8 mouse cellular contexts compared by ENCODE assay signal in genomic region chr2:30796382-30796781, GRCm38 (mm10). TPM values are rescaled to one million over a fixed set of nuclear protein-coding genes. Genes with fewer than 3 reads are reported as not detected.
DNase-seq lines count a peak whose midpoint lies in the region; ATAC-seq and TF ChIP-seq lines count a peak whose summit lies in the region.

No protein-coding gene starts in this region.

- ATAC-seq in heart, embryonic 12.5 days (ENCODE audit: insufficient number of reproducible peaks, low FRiP score), result peak; percentile 52
- ATAC-seq in kidney, embryonic 16.5 days (ENCODE audit: low FRiP score, low TSS enrichment), result peak; percentile 43; the same call in 1 of the 2 replicates
- peak; percentile 83 for ATAC-seq in midbrain, postnatal 0 days (ENCODE audit: low FRiP score)

- TF ChIP-seq POLR2A in embryonic fibroblast, embryonic 13.5 days (IDR thresholded peaks at IDR 0.05; ENCODE audit: low read depth, low read length), result peak; percentile 84

- H3K9ac ChIP-seq in heart, embryonic 12.5 days, result 0 out of 2 replicates have a peak overlapping the region, but pooled peaks have one; percentile 26
- peak overlapping the region; percentile 48 for H3K9ac ChIP-seq in kidney, embryonic 16.5 days (replicated peaks; ENCODE audit: low read length)
- H3K9ac ChIP-seq in midbrain, postnatal 0 days (replicated peaks; ENCODE audit: low read length, poor library complexity, severe bottlenecking), result peak overlapping the region; percentile 8; the same call in 1 of the 2 replicates

- peak overlapping the region; percentile 77 for H3K27ac ChIP-seq in embryonic fibroblast, embryonic 13.5 days (ENCODE audit: insufficient read depth, low read length)
- no peak overlapping the region for H3K27ac ChIP-seq in heart, embryonic 12.5 days (ENCODE audit: poor library complexity, severe bottlenecking)
- H3K27ac ChIP-seq in kidney, embryonic 16.5 days (ENCODE audit: low read length), result peak overlapping the region; percentile 16; the same call in 1 of the 2 replicates
- H3K27ac ChIP-seq in midbrain, postnatal 0 days (ENCODE audit: low read depth, low read length), result peak overlapping the region; percentile 57

- H3K36me3 ChIP-seq in heart, embryonic 12.5 days, result no peaks in the 10 kb centered on the region
- no peaks in the 10 kb centered on the region for H3K36me3 ChIP-seq in kidney, embryonic 16.5 days (ENCODE audit: insufficient read depth, low read length)
- H3K36me3 ChIP-seq in midbrain, postnatal 0 days (ENCODE audit: insufficient read depth, low read length), result no peaks in the 10 kb centered on the region

- no peak for TF ChIP-seq CTCF in embryonic fibroblast, embryonic 13.5 days (IDR thresholded peaks at IDR 0.05; ENCODE audit: borderline replicate concordance, insufficient read depth, low read length)
- 0 out of 2 replicates have a peak, but pooled peaks have one; percentile 2 for TF ChIP-seq CTCF in midbrain, postnatal 0 days (IDR thresholded peaks at IDR 0.05)

- peak overlapping the region; percentile 52 for H3K4me2 ChIP-seq in heart, embryonic 12.5 days
- peak overlapping the region; percentile 48 for H3K4me2 ChIP-seq in kidney, embryonic 16.5 days (replicated peaks; ENCODE audit: low read depth, low read length)
- H3K4me2 ChIP-seq in midbrain, postnatal 0 days (ENCODE audit: low read depth, low read length, poor library complexity, severe bottlenecking), result peak overlapping the region; percentile 41

- DNase-seq in 3134 (ENCODE audit: extremely low read depth, insufficient read length, low spot score), result peak; percentile 81
- DNase-seq in adrenal gland, postnatal 14 days, result peak; percentile 92
- DNase-seq in liver, result peak; percentile 82
- peak; percentile 97 for DNase-seq in midbrain, postnatal 0 days (ENCODE audit: low spot score)
- DNase-seq in spleen, postnatal 36 days (ENCODE audit: low spot score in 2 of 2), result peak; percentile 73 to 76

- peaks cover 6% of the 10 kb centered on the region; the same call in 1 of the 2 replicates for H3K4me1 ChIP-seq in embryonic fibroblast, embryonic 13.5 days (ENCODE audit: control insufficient read depth, insufficient read depth, low read length)
- peaks cover 26% of the 10 kb centered on the region for H3K4me1 ChIP-seq in heart, embryonic 12.5 days (replicated peaks)
- peaks cover 29% of the 10 kb centered on the region for H3K4me1 ChIP-seq in kidney, embryonic 16.5 days (ENCODE audit: insufficient read depth, low read length)
- H3K4me1 ChIP-seq in midbrain, postnatal 0 days (ENCODE audit: insufficient read depth, low read length), result peaks cover 18% of the 10 kb centered on the region

- peaks cover 39% of the 10 kb centered on the region for H3K27me3 ChIP-seq in heart, embryonic 12.5 days (replicated peaks)
- H3K27me3 ChIP-seq in kidney, embryonic 16.5 days (ENCODE audit: insufficient read depth, low read length), result no peaks in the 10 kb centered on the region
- no peaks in the 10 kb centered on the region for H3K27me3 ChIP-seq in midbrain, postnatal 0 days (ENCODE audit: insufficient read depth, low read length)

- WGBS in heart, embryonic 12.5 days, result 5% methylated on average over 11 of the region's 11 CpGs
- 9% methylated on average over 11 of the region's 11 CpGs for WGBS in kidney, embryonic 16.5 days
- 3% methylated on average over 11 of the region's 11 CpGs for WGBS in midbrain, postnatal 0 days

- H3K9me3 ChIP-seq in heart, embryonic 12.5 days (replicated peaks), result no peaks in the 10 kb centered on the region
- no peaks in the 10 kb centered on the region for H3K9me3 ChIP-seq in kidney, embryonic 16.5 days (ENCODE audit: low read length)
- H3K9me3 ChIP-seq in midbrain, postnatal 0 days (ENCODE audit: low read length), result no peaks in the 10 kb centered on the region

- no peak overlapping the region for H3K4me3 ChIP-seq in embryonic fibroblast, embryonic 13.5 days (ENCODE audit: insufficient read depth, low read length)
- H3K4me3 ChIP-seq in heart, embryonic 12.5 days, result peak overlapping the region; percentile 15; the same call in 1 of the 2 replicates
- peak overlapping the region; percentile 23; the same call in 1 of the 2 replicates for H3K4me3 ChIP-seq in kidney, embryonic 16.5 days (ENCODE audit: low read length)
- H3K4me3 ChIP-seq in midbrain, postnatal 0 days (ENCODE audit: low read depth, low read length), result no peak overlapping the region

RNA-seq across cellular contexts. Expression of gene 1700001O22Rik, which starts 7.1 kb away (rescaled TPM):
- total RNA-seq in adrenal gland, postnatal 14 days (2021), result 0.98 and 2.0 TPM in 2 replicates
- polyA plus RNA-seq in embryonic fibroblast, embryonic 13.5 days (2011; ENCODE audit: insufficient read length, low read depth, missing spikeins), result not detected in 2 replicates
- polyA plus RNA-seq in heart, embryonic 12.5 days (2016; fragmentation: Nextera tagmentation; extraction: Ambion mirVana), result 1.0 and 2.2 TPM in 2 replicates
- polyA plus RNA-seq in kidney, embryonic 16.5 days (2015; fragmentation: Nextera tagmentation; extraction: Ambion mirVana), result 5.1 and 5.2 TPM in 2 replicates
- total RNA-seq in midbrain, postnatal 0 days (2014; rRNA removed), result 2.4 TPM in 1 of 2 replicates, not detected in the other
- 1.2 and 1.5 TPM in 2 replicates for polyA plus RNA-seq in midbrain, postnatal 0 days (2015; fragmentation: Nextera tagmentation; extraction: Ambion mirVana)

RNA-seq across cellular contexts. Expression of gene Ntmt1, which starts 11.2 kb away (rescaled TPM):
- total RNA-seq in adrenal gland, postnatal 14 days (2021), result 32.3 and 37.7 TPM in 2 replicates
- polyA plus RNA-seq in embryonic fibroblast, embryonic 13.5 days (2011; ENCODE audit: insufficient read length, low read depth, missing spikeins), result 25.6 and 30.3 TPM in 2 replicates
- polyA plus RNA-seq in heart, embryonic 12.5 days (2016; fragmentation: Nextera tagmentation; extraction: Ambion mirVana), result 77.2 and 78.8 TPM in 2 replicates
- polyA plus RNA-seq in kidney, embryonic 16.5 days (2015; fragmentation: Nextera tagmentation; extraction: Ambion mirVana), result 92.9 and 94.9 TPM in 2 replicates
- total RNA-seq in midbrain, postnatal 0 days (2014; rRNA removed), result 62.2 and 74.1 TPM in 2 replicates
- polyA plus RNA-seq in midbrain, postnatal 0 days (2015; fragmentation: Nextera tagmentation; extraction: Ambion mirVana), result 90.3 and 104 TPM in 2 replicates

RNA-seq across cellular contexts. Expression of gene Asb6, which starts 33.8 kb away (rescaled TPM):
- total RNA-seq in adrenal gland, postnatal 14 days (2021), result 22.3 and 25.8 TPM in 2 replicates
- polyA plus RNA-seq in embryonic fibroblast, embryonic 13.5 days (2011; ENCODE audit: insufficient read length, low read depth, missing spikeins), result 20.2 and 26.0 TPM in 2 replicates
- polyA plus RNA-seq in heart, embryonic 12.5 days (2016; fragmentation: Nextera tagmentation; extraction: Ambion mirVana), result 24.2 and 25.5 TPM in 2 replicates
- polyA plus RNA-seq in kidney, embryonic 16.5 days (2015; fragmentation: Nextera tagmentation; extraction: Ambion mirVana), result 39.0 and 42.7 TPM in 2 replicates
- 36.5 and 40.7 TPM in 2 replicates for total RNA-seq in midbrain, postnatal 0 days (2014; rRNA removed)
- 36.1 and 39.6 TPM in 2 replicates for polyA plus RNA-seq in midbrain, postnatal 0 days (2015; fragmentation: Nextera tagmentation; extraction: Ambion mirVana)

RNA-seq across cellular contexts. Expression of gene Prrx2, which starts 38.4 kb away (rescaled TPM):
- total RNA-seq in adrenal gland, postnatal 14 days (2021), result 1.6 and 2.4 TPM in 2 replicates
- polyA plus RNA-seq in embryonic fibroblast, embryonic 13.5 days (2011; ENCODE audit: insufficient read length, low read depth, missing spikeins), result 130 and 154 TPM in 2 replicates
- 58.8 and 63.9 TPM in 2 replicates for polyA plus RNA-seq in heart, embryonic 12.5 days (2016; fragmentation: Nextera tagmentation; extraction: Ambion mirVana)
- polyA plus RNA-seq in kidney, embryonic 16.5 days (2015; fragmentation: Nextera tagmentation; extraction: Ambion mirVana), result 7.7 and 8.0 TPM in 2 replicates
- 4.4 and 12.5 TPM in 2 replicates for total RNA-seq in midbrain, postnatal 0 days (2014; rRNA removed)
- 3.0 and 5.1 TPM in 2 replicates for polyA plus RNA-seq in midbrain, postnatal 0 days (2015; fragmentation: Nextera tagmentation; extraction: Ambion mirVana)

Comparison
In these comparisons a context has a peak if more than half of its experiments do, and no peak if none do; other contexts are left out.
1. H3K4me3 ChIP-seq: peak in heart, embryonic 12.5 days (single experiment) and kidney, embryonic 16.5 days (single experiment); none in embryonic fibroblast, embryonic 13.5 days (single experiment) and midbrain, postnatal 0 days (single experiment).
2. Peak in every context shown above with its lines, with median percentiles within 50 percentile points of each other: DNase-seq, ATAC-seq, H3K4me2 ChIP-seq and H3K9ac ChIP-seq.